Mouse (Mus musculus): ENCODE data around the gene Ptgr1. TPM values are rescaled to one million over a fixed set of nuclear protein-coding genes. Genes with fewer than 3 reads are reported as not detected.

The Ptgr1 gene
- total RNA-seq, 1 experiment from 2014 or later, result 9.4 TPM

GRCm38 (mm10) chr4:58934308-58934707 lies 52.6 kb downstream of the Ptgr1 start:
- no peak for ATAC-seq (replicated peaks; ENCODE audit: low read depth, poor library complexity, severe bottlenecking)

- no peak for ATAC-seq (replicated peaks; ENCODE audit: low read depth, poor library complexity, severe bottlenecking)
Measured at GRCm38 (mm10) chr4:58932541-58932940, 54.4 kb downstream of the Ptgr1 start.

- no peak for ATAC-seq (replicated peaks; ENCODE audit: low read depth, poor library complexity, severe bottlenecking)
Measured at GRCm38 (mm10) chr4:58927661-58928060, 59.3 kb downstream of the Ptgr1 start.

GRCm38 (mm10) chr4:58926120-58926519 lies 60.8 kb downstream of the Ptgr1 start:
- no peak for ATAC-seq (replicated peaks; ENCODE audit: low read depth, poor library complexity, severe bottlenecking)

GRCm38 (mm10) chr4:58925664-58926063 lies 61.3 kb downstream of the Ptgr1 start:
- no peak for ATAC-seq (replicated peaks; ENCODE audit: low read depth, poor library complexity, severe bottlenecking)

GRCm38 (mm10) chr4:58923933-58924332 lies 63.0 kb downstream of the Ptgr1 start:
- no peak for ATAC-seq (replicated peaks; ENCODE audit: low read depth, poor library complexity, severe bottlenecking)

Other genes starting within 250 kb of the Ptgr1 start
- gene Olfr267, start 199.4 kb downstream of the Ptgr1 start, total RNA-seq (2017), result not detected in 2 replicates
- gene Ecpas, start 74.4 kb downstream of the Ptgr1 start, total RNA-seq (2017), result 101 and 104 TPM in 2 replicates
- not detected in 2 replicates for gene Zkscan16, start 43.5 kb downstream of the Ptgr1 start, total RNA-seq (2017)
- 12.0 and 17.1 TPM in 2 replicates for gene Dnajc25, start 7.9 kb upstream of the Ptgr1 start, total RNA-seq (2017)
- not detected in 2 replicates for gene Gm20503, start 16.1 kb upstream of the Ptgr1 start, total RNA-seq (2017)
- gene Gng10, start 48.0 kb upstream of the Ptgr1 start, total RNA-seq (2017), result 89.5 and 114 TPM in 2 replicates
- gene AI481877, start 151.9 kb upstream of the Ptgr1 start, total RNA-seq (2017), result not detected in 2 replicates
- 107 and 108 TPM in 2 replicates for gene Ugcg, start 202.1 kb upstream of the Ptgr1 start, total RNA-seq (2017)